Mouse (Mus musculus) urinary bladder, adult 2 months (tissue): ENCODE data around the gene Ybx3. TPM values are rescaled to one million over a fixed set of nuclear protein-coding genes. Genes with fewer than 3 reads are reported as not detected.

Experiments
- DNase-seq: peaks from one replicate; pipeline ENCODE4 v3.0.0; 2022; ENCODE audit warnings: low spot score
- polyA plus RNA-seq: library from polyadenylated mRNA; depleted of rRNA; stranded (reverse); fragments of >200 nt; gene quantifications from 2 replicates; pipeline ENCODE4 v1.2.3, GENCODE M21; 2012; rRNA removed

Ybx3 gene
- polyA plus RNA-seq, 1 experiment, result 177 TPM

DNA sequence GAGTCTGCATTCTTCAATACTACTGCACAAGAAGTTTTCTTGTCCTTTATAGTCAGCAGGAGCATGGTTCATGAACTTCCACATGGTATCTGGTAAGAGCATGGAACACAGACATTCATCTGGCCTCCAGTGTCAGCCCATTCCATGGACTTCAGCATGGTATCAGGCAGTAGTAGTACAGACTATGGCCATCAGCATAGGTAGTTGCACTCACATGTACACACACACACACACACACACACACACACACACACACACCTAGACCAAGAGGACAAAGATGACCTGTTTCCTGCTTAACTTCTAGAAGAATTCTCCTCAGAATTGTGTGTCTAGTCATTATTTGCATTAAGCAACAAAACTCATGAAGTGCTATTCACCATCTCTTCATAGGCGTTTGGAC, 49.5 kb downstream of the Ybx3 start:
- no peak for DNase-seq

DNA sequence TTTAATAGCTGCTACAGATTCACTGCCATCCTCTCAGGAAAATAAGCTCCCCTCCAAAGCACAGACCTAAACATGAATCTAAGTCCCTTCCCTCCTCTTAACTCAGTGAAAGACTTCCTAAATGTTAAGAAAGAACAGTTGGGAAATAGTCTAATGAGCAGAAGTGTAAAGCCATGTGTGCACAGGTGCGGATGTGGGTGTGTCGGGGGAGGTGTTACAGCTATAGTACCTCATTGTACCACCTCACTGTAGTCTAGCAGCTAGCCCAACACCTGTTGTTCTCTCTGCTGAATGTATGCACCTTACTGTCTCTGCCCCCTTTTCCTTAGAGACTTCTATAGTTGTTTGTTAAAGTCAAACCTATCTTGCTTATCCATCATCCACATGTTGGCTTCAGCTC, 61.2 kb downstream of the Ybx3 start:
- DNase-seq, result no peak

DNA sequence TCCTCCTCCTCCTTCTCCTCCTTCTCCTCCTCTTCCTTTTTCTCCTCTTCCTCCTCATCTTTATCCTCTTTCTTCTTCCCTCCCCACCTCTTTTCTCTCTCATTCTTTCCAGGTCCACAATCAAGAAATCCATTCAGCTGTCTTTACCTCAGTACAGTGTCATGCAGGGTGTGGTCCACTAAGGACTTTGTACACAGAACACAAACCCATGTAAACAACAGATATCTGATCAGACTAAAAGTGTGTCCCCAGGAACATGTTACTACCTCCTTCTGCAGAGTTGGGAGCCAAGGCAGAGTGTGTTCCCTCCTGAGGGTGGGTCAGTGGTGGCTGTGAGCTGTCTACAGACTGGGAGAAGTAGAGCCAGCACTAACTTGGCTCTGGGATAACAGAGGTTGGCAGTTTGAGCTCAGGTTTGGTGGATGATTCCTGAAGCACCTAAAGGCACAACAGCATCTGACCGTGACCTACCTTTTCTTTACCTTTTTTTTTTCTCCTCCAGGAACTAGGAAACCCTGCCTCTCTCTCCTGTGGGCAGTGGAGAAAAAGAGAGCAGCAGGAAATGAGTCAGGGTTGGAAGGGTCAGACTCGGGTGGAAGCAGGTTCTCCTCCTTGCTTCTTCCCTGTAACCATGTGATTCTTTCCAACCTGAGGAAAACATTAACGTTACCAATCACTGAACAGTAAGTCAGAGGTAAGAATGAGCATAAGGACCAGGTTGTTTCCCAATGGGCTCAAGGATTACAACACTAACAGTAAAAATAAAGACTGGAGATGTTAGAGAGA, 66.2 kb downstream of the Ybx3 start:
- peak; percentile 26 for DNase-seq

DNA sequence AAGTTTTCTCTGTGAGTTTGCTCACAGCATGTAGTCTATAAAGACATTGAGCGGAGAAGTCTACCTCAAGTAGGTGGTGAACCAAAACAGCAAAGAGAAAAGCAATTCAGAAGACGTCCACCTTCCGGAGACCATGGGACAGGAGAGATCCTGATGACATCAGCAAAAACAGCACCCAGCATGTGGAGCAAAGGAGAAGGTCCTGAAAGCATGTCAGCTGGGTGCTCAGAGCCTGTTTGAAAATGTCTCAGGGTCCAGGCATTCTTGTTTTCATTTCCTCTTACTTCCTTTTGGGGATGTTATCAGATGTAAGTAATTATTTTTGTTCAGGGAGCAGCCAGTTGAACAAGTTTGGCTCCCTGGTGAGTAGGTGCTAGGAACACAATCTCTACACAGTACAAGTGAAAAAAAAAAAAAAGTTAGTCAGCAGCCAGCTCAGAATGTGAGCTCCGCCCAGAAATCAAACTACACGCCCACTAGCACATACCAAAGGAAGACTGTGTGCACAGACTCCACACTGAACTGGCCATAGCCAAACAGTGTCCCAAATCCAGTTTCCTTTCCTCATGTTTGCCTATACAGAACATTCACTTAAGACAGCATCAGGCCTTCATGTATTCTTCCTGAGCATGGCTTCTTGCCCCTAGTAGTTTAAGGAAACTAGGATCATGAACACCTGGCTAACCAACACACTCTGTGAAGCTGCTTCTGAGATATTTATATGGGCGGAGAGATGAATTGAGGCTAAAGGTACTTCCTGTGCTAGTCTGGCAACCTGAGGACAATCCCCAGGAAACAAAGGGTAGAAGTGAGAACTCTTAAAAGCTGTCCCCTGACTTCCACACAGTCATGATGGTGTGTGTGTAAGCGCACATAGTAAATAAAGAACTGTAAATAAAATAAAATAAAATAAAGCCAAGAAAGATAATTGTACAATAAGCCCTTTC, 71.8 kb downstream of the Ybx3 start:
- no peak for DNase-seq

Other genes with a start within 250 kb of the Ybx3 start
- 0.59 and 0.99 TPM in 2 replicates for gene Klra2, start 141.1 kb downstream of the Ybx3 start, polyA plus RNA-seq
- gene Magohb, start 95.2 kb downstream of the Ybx3 start, polyA plus RNA-seq, result 18.4 and 21.3 TPM in 2 replicates
- gene Styk1, start 34.9 kb downstream of the Ybx3 start, polyA plus RNA-seq, result 15.9 and 20.4 TPM in 2 replicates
- not detected in 2 replicates for gene 5430401F13Rik, start 97.9 kb upstream of the Ybx3 start, polyA plus RNA-seq
- not detected in 2 replicates for gene Gm6619, start 97.9 kb upstream of the Ybx3 start, polyA plus RNA-seq
- not detected in 2 replicates for gene Tas2r130, start 242.4 kb upstream of the Ybx3 start, polyA plus RNA-seq